Mouse (Mus musculus) fat pad, adult 2 months (tissue): Measurements from ENCODE around the gene Foxo1.
A peak's percentile ranks its signal among the peaks of the same experiment; 100 is the strongest.

ENCODE experiments used
- DNase-seq: peaks from one replicate; pipeline ENCODE4 v3.0.0-alpha.2; 2011; ENCODE audit warnings: low read depth, low spot score; ENCODE audit errors: extremely low read depth

The Foxo1 gene

DNA sequence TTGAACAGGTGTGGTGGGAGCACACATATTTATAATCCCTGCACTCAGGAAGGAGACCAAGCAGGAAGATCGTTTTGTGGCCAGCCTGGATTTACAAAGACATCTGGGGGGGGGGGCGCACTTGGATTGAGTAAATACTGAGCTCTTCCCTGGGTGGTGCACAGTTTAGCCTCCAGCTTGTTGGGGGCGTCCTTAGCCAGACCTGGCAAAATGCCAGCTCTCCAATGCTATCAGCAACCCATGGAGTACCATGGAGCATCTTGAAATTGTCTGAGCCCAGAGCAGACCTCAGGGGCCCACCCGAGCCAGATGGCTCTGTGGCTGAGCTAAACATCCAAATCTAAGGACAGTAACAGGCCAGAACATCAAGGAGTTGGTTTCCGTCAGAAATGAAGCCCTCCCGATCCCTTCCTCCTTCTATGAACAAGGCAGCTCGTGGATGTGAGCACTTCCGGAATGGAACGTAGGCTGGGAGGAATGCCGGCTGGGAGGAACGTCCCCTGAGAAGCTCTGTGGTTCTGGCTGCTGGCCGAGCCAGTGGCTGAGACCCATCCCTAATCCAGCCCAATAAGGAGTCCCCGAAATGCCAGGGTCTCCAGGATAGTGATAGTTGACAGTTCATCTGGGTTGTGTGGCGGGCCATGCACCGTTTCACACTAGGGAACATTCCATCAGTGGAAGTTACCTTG, 89.3 kb downstream of the Foxo1 start:
- DNase-seq = no peak

DNA sequence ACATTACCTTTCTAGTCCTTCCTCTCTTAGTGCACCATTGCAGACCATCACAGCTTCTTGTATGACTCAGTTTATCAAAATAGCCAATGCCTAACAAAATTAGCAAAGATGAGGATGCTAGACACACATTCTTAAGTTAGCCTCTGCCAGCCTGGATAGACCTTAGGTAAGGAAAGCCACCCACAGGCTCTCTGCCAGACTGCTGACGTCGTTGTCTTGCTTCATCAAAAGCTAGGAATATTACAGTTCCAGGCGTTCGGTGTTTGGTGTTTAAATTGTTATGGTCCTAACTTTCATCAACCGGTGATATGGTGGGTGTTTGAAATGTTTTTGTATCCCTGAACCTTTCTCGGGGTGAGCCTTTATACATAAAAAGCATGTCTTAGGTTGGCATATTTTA, 96.4 kb downstream of the Foxo1 start:
- no peak for DNase-seq

DNA sequence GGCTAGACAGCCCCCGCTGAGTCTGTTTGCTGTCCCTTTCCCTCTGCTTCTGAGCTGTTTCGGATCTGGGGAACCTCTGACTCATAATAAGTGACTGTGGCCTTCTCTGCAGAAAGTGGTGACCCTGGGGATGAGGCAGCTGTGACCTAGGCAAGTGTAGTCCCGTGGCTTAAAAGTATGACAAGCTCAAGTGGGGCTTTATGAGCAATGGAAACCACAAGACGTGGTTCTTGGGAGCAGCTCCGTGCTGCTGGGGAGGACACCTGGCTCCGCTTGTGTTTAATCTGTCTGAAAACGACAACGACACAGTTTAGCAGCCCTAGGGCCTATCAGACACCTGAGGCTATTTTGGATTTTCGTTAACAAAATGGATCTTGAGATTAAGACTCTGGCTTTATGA, 101.1 kb downstream of the Foxo1 start:
- DNase-seq = no peak

DNA sequence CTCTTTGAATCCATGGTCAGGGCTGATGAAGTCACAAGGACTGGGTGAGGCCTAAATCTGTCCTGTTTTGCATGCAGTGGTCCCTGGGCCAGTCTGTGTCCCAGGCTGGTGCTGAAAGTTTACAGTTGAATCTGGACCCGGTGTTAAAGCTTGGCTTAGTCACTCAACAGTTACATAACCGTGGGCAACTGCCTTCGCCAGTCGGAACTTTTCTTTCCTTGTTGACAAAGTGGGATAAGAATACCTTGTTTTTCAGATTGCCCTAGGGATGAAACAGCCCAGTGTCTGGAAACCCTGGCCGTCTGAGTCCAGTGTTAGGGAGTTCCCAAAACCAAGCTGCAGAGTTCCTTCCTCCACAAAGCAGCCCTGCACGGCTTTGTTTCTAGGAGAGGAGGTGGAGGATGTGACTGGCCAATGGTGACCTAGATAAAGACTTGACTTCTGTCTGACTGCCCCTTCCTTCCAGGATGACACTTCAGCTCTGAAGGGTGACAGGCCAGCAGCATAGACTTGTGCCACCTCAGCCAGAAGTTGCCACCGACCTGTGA, 101.8 kb downstream of the Foxo1 start:
- no peak for DNase-seq

DNA sequence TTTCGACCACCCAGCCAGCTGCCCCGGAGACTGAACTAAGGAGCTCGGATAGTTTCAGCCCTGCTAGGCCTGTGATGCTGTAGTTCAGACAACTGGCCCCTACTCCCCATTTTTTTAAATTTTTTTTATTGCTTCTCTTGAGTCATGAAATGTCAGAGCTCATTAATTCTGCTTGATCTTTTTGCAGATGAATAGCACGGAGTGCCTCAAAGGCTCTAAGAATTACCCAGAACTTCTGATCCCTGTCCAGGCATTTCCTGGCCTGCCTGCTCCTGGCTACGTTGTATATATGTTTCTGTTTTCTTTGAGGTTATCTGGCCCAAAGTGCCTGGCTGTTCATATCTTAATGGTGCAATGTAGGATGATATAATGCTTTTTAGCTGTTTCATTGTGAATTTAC, 108.8 kb downstream of the Foxo1 start:
- DNase-seq = no peak

DNA sequence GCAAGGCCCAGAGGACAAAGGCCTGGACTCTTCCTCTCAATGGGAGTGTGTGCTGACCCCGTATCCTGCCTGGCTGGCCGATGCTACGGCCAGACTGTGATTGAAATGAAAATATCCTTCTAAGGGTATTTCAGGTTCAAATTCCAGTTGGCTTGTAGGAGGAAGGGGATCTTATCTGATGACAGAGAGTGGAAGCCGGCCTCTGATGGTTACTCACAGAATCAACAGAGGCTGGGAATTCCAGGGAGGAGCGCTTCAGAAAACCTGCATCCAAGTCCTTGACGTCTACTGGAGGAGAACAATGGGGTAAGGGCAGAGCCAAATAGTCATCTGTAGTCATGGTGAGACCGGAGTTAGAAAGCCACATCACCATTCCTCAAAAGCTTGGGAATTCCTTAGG, 115.2 kb downstream of the Foxo1 start:
- DNase-seq = no peak

DNA sequence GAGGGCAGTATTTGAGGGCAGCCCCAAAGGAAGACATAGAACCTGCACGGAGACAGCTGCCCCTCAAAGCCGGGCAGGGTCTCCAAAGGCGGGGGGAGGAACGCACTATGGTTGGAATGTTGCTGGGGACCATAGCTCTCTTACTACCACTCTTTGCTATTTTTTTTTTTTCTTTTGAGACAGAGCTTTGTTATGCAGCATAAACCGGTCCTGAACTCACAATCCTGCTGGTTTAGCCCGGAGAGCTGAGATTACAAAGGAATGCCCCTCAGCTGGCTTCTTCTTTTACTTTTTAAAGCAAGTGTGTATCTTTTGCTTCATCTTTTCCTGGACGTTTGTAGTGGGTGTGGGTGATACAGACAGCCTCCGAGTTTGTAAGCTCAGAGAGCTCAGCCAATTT, 118.2 kb downstream of the Foxo1 start:
- no peak for DNase-seq

DNA sequence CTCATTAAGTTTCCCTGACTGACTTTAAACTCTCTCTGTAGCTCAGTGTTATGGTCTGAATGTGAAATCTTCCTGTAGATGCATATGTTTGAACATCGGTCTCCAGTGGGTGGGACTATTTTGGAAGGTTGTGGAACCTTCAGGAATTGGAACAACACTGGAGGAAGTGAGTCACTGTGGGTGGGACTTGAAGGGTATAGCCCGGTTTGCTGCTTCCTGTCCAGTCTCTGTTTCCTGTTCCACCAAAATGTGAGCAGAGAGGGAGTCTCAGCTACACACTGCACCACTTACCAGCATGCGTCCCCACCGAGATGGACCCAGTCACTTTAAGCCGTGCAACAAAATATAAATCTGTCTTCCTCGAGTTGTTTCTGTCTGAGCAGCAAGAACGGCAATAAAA, 122.2 kb downstream of the Foxo1 start:
- no peak for DNase-seq

DNA sequence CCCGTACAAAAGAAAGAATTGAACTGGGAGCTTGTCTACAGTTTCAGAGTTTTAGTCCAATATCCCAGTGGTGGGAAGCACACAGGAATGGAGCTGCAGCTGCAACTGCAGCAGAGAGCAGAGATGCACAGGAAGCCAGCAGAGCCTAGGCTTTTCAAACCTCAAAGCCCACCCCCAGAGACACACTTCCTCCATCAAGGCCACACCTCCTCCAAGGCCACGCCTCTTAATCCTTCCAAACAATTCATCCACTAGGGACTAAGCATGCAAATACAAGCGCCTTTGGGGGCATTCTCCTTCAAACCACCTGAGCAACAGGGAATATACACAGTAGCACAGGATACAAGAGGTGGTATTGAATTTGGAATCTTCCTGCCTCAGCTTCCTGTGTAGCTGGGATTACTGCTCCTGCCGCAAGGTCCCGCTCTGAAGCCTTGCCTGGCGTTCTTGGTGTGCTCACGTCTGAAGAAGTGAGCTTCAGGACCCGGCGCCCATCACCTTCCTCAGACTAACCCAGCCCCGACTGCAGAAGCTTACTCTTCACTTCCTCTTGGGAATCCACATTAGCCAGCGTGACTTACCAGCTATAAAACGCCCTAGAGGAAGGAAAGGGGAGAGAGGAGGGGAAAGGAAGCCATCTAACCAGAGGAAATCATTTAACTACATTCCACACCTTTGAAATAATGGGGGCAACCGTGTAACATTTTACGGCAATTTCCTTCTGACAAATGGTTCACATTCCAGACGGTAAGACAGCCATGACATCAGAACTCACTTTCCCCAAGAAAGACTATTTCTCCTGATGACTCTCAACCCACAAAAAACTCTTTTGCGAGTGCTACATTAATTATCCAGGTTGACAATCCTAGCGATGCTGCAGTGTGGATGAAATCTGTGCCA, 122.9 kb downstream of the Foxo1 start:
- no peak for DNase-seq

DNA sequence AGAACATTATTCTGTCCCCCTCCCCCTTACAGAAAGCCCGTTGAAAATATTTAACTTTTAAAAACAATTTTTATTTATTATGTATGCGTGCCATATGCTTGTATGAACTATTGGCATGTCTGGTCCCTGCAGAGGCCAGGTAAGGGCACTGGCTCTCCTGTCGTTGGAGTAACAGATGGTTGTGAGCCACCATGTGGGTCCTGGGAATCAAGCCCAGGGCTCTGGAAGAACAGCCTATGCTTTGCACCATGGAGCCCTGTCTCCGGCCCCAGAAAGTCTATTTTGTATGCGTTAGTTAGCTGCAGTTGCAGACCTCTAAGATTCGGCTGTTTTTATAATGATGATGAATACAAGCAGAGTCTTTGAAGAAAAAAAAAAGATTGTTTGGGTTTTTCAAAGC, 123.8 kb downstream of the Foxo1 start:
- no peak for DNase-seq

DNA sequence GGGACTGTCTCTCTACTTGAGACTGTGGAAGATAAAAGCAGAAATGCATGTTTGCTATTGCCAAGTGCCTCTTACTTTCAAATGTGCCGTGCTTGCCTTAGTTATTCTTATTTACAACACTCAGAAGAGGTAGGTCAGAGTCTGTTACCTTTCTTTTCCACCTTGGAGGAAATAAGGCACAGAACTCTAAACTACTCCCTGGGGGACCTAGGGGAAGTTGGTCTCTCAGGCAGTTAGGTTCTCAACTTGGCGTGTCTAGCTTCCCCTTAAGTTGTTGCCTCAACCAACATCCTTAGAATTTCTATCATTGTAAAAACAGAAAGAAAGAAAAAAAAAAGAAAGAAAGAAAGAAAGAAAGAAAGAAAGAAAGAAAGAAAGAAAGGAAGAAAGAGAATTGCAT, 124.4 kb downstream of the Foxo1 start:
- no peak for DNase-seq

DNA sequence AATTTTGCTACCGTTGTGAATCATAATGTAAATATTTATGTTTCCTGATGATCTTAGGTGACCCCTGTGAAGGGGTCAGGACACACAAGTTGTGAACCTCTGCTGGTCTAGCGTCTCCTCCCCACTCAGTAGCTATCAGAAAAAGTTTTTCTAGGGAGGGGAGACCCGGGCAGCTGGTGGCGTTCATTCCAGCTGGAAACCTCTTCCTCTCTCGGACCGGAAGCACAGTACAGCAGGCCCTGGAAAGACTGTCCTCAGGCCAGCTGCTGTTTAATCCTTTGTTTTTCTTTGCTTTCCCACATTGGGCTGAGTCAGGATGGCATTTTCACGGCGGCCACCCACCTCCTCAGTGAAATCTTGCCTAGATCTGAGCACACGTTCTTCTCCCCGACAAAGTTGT, 125.0 kb downstream of the Foxo1 start:
- no peak for DNase-seq

DNA sequence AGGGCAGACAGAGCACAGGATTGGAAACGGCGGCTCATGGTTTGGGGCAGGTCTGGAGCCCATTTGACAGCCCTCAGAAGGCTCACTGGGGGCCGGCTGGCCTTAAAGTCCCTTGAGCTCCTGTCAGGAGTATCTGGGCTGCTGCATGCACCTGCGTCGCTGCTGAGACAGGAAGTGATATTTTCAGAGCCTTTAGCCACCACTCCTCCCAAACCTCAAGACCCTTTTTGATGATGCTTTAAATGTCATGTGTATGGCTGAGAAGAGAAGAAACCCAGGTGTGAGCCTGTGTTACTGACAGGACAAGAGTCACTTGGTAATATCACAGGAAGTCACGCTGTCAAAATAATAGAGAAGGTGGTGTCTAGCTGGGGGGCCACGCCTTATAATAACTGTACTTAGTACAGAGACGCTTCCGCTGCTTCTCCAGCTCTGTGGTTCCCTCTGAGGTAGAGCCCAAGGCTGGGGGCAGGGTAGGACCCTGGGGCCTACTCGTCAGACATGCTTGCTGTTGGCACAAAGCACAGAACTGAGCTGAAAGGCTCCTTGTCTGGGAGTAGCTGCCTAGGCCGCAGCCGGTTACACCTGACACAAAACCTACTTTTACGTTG, 128.1 kb downstream of the Foxo1 start:
- DNase-seq = no peak

DNA sequence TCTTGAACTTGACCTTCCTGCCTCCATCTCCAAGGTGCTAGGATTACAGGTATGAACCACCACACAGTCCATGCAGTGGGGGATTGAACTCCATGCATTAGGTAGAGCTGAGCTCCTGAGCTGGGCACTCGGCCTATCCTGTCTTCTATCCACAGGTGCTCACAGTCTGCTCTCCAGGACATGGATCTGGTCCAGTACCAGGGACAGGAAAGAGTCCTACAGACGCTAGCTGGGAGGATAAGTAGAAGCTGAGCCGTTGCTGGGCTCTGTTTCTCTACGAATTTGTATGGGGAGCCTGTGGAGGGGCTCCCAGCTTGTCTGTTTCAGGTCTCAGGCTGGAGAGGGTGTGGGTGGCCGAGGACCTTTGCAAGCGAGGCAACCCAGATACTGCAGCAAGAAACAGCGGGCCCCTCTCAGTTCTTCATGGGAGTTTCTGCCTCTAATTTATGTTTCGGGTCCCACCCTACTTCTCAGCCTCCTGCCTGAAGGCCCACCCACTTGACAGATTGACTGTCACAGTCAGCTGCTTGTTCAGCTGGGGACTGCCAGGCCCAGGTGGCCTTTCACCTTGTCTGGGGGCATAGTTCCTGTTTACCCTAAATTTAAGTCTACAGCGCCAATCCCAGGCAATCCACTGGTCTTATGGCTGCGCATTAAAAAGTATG, 128.9 kb downstream of the Foxo1 start:
- DNase-seq = no peak

DNA sequence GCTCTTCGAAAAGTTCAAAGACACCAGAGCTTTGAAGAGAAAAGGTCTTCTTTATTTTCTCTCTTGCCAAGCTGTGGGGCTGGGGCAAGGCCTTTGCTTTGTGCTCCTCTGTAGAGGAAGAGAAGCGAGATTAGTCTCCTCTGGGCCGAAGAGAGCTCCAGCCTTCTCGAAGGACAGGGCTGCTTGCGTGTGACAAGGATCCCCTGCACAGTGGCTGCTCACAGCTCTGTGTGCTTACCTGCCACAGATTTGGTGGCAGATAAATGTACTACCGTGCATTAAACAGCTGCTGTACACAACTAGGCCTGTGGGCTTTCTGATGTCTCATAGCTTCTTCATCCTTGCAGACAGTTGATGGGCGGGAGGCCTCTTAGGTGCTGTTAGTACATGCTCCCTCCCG, 129.8 kb downstream of the Foxo1 start:
- no peak for DNase-seq

DNA sequence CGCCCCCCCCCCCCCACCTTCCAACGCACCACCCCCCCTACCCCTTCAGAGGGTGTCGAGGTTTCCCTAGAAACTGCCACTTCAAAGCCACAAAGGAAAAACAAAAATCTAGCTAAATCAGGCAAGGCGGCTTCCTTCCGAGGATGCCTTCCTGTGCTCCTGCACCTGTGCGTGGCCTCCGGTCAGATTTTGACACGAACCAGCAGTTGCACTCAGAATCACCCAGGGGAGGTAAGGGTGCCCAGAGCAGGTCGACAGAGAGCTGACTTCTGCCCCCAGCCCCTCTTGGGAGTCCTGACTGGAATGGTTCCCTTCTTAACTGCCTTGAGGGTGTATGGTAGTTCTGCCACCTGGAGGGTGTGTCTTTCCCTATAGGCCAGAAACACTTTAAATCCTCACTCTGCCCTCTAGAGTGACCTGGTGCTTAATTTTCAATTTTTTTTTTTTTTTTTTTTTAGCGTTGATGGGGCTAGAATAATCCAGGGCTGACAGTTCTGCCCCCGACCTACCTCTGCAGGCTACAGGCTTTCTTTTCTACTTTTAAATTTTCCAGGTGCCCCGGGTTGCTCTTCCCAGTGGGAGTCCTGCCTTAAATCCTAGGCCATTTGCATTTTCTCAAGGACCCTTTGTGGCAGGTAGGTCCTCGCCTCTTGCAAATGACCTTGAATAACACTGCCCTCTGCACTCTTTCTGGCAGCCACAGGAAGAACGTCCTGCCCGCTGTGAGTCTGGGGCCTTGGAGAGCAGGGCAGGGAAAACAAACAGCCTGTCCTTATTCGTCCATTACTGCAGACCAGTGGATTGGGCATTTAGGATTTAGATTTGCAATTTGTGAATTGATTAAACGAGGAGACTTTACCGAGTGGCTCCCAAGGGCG, 132.4 kb downstream of the Foxo1 start:
- no peak for DNase-seq

DNA sequence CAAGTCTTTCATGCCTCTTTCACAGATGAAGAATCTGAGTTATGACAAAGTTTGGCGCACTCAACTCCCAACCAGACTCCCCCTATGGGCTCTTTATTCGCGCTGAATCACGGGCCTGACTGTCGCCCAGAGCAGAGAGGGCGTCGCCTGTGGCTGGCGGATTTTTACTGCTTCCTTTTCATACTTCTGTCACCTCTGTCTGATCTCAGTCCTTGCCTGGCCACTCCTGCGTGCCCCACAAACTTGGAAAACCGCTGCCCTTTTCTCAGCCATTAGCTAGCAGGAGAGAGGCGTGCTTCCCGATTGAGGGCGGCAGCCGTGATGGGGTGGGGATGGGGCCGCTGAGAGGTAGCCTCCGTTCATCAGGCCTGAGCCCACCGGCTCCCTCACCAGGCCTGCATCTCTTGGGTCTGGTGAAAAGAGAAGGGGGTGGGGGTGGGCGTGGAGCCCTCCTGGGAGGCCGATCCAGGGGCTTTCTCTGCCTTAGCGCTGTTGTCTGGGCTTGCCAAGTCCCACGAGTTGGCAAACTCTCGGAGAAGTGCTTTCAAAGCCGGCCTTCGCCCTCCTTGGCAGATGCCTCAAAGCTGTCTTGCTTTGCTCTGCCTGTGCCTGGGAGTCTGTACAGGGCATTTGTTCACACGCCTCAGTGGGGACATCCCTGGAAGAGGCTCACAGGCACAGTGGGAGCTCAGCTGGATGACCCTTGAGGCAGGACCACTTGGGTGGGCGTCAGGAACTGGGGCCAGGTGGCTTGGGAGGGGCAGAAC, 133.2 kb downstream of the Foxo1 start:
- peak; percentile 18 for DNase-seq
